Mouse (Mus musculus): Measurements from ENCODE around the gene Rtn4.
"Not testable (repeated sequence)": the region's sequence is repeated elsewhere in the genome, so short reads cannot be mapped to it uniquely, and the experiment has no call there.

The Rtn4 gene

DNA sequence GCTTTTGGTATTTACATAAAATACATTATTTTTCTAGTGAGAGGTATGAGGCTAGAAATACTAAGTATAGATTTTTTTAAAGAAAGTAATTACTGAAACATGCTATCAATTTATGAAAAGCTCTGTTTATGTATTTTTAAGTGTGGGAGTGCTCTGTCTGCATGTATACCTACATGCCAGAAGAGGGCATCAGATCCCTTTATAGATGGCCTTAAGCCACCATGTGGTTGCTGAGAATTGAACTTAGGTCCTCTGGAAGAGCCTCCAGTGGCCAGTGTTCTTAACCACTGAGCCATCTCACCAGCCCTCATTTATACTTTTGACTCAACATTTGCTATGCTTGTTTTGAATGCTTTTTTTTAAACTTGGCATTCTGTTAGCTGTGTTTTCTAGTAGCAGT is 16.8 kb downstream of the Rtn4 start:
- no peak for DNase-seq (ENCODE audit: low read depth in 1 of 2, low spot score in 2 of 2)

DNA sequence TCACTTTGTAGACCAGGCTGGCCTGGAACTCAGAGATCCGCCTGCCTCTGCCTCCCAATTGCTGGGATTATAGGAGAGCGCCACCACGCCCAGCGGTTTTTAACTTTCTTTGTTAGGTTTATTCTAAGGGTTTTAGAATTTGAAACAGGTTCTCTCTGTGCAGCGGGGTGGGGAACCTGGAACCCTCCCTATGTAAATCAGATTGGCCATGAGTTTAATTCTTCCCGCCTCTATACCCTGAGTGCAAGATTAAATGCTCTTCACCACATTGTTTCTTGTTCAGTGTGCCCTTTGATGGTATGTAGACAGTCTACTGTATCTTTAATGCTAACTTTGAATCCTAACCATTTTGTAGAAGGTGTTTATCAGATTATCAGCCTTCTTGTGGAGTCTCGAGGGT is 21.4 kb downstream of the Rtn4 start:
- no peak for DNase-seq (ENCODE audit: low read depth in 1 of 2, low spot score in 2 of 2)

DNA sequence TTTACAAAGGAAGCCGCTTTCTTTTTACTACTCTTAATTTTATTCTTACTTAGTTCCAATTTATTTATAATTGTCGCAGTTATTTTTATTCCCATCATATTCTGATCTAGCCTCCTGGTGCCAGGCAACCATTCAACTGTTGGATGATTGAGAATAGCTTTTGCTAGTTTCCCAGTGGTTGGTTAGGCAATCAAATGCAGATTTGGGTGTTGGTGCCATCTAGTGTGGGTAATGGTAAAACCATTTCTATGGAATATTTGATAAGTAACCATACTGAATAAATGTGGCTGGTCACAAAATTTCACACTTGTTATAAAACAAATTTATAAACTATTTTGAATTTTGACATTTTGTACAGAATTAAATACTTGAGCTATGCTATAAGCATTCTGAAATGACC is 22.0 kb downstream of the Rtn4 start:
- DNase-seq (ENCODE audit: low read depth in 1 of 2, low spot score in 2 of 2) = no peak

DNA sequence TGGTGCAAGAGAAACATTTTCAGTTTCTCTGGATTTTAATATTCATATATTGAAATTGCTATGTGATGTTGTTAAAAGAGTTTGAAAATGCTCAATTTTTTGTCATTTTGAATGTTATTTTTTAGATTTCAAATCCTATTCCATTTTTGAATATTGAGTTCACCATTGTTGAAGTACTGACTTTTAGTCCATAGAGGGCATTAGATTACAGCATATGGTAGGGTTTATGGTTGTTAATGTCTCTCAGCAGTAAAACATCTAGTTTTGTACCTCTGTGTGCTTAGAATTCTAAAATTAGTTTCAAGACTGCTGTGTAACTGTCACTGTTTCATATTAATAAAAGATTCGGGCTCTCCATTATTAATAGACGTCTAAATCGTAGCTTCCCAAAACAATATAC is 22.8 kb downstream of the Rtn4 start:
- no peak for DNase-seq (ENCODE audit: low read depth in 1 of 2, low spot score in 2 of 2)

DNA sequence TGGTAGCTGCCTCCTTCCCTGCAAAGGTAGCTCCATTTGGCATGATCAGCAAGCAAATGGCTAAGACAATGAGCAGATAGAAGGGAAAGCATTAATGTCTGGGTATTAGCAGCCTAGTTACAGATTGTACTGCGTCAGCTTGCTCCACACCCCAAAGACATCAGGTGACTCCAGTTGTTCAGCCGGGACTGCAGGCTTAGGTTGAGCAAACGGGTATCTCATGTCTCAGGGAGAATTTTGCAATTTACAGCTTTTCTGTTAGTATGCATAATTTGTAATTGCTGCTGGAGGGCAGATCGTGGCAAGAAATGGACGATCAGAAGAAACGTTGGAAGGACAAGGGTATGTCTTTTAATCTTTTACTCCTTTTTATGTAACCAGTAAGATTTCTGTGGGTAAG is 25.8 kb downstream of the Rtn4 start:
- no peak for DNase-seq (ENCODE audit: low read depth in 1 of 2, low spot score in 2 of 2)

DNA sequence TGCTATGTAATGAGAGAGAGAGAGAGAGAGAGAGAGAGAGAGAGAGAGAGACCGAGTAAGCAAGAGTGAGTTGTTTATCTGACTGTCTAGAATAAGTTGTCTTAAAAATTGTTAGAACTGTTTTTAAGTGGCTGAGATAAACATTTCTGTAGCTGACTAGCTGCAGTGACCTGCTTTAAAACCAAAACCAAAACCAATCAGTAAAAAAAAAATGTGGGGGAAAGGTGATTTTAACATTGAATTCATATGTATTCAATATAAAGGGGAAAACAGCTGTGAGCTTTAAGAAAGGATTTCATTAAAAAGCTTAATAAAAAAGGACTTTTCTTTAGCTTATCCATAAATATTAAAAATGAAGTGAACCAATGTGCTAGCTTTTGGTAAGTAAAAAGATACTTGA is 26.9 kb downstream of the Rtn4 start:
- DNase-seq (ENCODE audit: low read depth in 1 of 2, low spot score in 2 of 2) = no peak

DNA sequence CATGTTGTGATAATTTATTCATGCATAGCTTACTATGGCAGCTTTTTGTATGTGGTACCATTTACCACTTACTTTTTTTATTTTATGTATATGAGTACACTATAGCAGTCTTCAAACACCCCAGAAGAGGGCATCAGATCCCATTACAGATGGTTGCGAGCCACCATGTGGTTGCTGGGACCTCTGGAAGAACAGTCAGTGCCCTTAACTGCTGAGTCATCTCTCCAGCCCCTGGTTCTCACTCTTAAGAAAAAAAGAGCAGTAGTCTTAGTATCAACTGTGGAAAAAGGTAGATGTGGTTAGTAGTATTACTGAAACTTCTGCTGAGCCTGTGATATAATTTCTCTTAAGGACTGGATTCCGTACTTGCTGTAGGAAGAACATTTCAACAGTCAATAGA is 31.5 kb downstream of the Rtn4 start:
- DNase-seq (ENCODE audit: low read depth in 1 of 2, low spot score in 2 of 2) = no peak

DNA sequence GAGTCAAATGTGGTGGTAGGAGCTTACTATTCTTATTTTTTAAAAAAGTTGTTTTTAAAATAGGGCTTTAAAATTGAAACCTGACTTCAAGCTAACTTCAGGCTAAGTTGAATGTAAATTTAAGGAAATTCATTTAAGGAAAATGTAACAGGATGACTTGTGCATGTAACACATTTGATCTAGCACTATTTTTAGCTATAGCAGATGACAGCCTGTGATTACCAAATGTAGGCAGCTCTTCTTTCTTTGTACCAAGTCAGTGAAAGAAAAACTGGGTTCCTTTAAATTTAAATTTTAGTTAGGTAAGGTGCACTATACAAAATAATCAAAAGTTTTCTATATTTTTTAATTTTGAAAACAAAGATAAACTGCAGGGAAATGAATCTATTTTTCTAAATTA is 32.4 kb downstream of the Rtn4 start:
- no peak for DNase-seq (ENCODE audit: low read depth in 1 of 2, low spot score in 2 of 2)

DNA sequence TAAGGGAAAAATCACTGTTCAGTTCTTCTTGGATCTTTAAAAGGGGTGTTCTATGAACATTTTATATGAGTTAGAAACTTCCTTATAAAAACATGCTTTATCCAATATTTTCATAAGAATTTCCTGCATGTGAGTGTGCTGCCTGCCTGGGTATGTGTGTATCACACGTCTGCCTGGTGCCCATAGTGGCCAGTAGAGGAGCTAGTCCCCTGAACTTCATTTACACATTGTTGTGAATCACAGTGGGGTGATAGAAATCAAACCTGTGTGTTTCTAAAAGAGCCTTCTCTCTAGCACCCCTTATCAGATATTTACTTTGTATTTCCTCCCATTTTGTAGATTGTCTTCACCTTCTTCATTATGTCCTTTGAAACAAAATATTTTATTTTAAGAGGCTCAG is 32.9 kb downstream of the Rtn4 start:
- no peak for DNase-seq (ENCODE audit: low read depth in 1 of 2, low spot score in 2 of 2)

DNA sequence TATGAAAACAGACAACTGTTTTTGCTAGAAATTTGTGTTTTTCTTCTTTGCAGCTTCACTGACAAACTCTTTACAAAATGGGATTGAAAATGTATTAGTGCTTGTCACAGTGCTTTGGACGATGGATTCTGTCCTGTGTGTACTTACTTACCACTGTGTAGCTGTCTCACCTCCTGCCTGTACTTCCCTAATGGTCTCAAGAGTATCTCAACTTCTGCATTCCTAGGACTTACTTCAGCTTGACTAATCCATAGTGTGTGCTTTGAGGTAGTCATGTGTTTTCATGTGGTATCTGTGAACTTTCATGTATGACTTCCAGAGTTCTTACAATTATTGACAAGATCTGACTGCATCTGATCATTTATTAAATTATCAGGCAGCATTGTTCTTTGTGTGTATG is 35.2 kb downstream of the Rtn4 start:
- DNase-seq (ENCODE audit: low read depth in 1 of 2, low spot score in 2 of 2) = no peak

DNA sequence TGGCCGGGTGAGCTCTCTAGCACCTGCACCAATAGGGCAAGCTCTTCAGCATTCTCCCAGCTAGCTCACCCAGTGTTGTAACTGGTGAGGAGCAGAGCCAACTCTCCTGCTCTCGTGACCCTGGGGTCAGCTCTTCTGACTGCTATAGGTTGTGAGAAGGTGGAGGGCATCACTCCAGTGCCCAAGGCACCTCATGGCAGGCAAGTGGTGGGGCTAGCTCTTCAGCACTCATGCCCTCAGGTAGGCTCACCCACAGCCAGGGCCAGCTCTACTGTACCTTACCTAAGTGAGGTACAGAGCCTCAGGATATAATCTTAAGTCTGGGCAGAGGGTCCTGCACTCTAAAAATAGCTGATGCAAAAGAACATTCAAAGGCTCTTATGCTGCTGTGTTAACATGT is 47.0 kb downstream of the Rtn4 start:
- DNase-seq (ENCODE audit: low read depth in 1 of 2, low spot score in 2 of 2) = no peak

DNA sequence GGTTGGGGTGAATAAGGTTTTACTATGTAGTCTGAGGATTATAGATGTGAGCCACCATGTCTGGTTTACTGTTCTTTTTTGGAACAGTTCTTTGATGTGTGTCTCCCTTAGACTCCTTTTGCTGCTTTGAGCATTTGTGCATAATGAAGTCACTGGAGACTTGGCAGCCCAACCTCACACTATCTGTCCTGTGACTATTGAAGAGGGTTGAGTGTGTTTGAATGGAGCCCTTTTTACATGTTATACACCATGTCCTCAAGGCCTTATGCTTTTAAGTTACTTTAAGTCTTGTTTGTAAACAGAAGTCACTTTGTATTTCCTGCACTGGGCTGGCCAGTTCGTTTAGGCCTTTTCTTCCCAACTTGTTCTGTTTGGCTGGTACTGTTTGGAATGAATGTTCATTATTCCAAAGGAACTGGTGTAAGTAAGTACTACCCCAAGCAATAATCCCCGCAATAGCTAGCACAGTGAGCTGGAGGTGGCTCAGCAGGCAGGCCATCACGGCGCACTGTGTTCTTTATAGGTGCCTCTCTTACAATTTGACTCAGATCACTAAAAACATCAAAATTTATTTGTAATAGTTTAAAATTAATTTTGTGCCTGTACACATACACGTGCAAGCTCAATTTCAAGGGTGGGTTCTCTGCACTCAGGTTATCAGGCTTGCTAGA is 52.1 kb downstream of the Rtn4 start:
- DNase-seq (ENCODE audit: low read depth in 1 of 2, low spot score in 2 of 2) = no peak

DNA sequence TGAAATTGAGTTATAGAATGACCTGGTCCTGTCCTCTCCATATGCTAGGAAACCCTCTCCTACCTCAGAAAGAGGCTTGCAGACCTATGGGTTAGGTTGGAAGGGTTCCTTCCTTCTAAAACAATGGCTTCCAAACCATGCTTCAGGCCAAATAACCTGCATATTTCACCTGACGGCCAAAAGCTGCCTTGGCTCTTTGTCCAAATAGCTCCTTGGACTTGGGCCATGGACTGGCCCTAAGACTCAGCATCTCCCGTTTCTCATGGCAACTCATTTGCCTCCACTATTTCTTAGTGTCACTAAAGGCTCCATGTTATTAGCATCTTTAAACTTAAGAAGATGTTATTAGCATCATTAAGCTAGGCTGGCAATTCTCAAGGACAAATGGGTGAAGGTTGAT is 52.8 kb downstream of the Rtn4 start:
- DNase-seq (ENCODE audit: low read depth in 1 of 2, low spot score in 2 of 2) = no peak

DNA sequence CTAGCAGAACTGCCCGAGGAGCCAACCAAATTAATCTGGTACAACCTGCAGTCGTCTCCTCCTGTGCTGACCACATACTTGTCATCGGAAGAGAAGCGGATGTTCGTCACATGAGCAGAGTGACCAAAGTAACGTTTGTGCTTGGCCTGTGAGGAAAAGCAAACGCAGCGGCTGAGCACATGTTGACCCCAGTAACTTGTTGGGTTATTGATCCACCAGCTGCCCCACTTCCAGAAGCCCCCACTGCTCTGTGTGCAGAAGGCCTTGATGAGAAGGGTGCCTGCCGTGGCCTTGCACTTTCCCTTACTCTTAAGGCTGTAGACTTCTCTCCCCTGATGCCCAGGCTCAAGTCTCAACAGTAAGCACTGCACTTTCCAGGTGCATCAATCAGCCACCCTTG is 53.5 kb downstream of the Rtn4 start:
- no peak for DNase-seq (ENCODE audit: low read depth in 1 of 2, low spot score in 2 of 2)

DNA sequence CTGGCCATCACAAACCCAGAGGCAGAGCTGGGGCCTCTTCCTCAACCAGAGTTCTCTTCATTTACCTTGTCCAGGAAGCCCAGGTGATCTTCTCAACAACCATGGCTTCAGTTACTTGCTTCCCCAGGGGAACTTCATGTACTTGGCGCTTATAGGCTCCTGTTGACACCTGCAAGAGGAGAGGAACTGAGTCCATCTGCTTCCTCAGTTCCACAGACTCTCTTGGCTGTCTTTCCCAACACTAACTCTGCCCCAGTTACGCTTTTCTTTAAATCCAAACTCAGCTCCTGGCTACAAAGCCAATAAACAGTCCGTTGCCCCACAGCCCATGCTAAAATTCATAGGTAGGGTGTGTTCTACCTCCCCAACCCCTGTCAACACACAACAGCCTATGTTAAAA is 54.6 kb downstream of the Rtn4 start:
- DNase-seq (ENCODE audit: low read depth in 1 of 2, low spot score in 2 of 2) = no peak

DNA sequence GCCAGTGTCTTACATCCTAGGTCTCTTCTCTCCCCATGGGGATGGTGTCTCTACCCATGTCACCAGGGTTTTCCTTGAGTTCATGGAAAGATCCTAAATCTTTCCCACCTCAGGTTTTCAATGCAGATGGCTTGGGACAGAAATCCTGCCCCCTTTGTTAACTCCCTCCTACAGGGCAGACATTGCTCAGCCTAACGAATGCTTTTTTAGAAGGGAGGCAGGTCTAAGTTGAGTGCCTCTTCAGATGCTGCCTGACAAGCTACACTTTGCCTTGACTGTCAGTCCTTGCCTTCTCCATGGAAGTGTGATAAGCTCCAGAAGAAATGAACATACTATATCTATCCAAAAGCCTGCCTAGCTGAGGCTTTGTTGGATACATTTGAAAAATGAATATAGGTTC is 55.1 kb downstream of the Rtn4 start:
- no peak for DNase-seq (ENCODE audit: low read depth in 1 of 2, low spot score in 2 of 2)

DNA sequence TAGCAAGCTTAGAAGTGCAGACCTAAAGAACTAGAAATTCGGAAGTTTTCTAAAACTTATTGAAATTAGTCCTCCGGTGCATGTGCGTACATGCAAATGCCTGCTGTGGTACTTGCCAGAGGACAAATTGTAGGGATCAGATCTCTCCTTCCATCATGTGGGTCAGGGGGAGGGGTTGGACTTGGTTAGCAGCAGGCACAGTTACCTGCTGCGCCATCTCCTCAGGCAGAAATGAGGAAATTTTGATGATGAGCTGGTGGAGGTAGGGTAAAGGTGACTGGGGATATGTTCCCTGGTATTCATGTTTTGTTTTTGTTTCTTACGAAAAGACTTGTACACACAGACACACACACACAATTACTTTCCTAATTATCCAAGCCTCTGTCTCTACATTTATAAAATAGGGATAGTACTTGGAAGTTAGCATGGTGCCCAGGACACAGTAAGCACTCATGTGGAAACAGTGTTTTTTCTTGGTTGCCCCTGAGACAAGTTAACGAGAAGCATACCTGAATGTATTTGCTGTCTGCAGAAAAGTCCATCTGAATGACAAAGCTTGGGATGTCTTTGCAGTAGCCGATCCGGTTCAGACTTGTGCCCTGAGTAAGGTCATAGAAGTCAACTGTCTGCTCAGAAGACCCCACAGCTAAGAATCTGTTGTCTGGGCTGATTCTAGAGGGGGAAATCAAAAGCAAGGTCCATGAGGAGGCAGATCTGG is 56.2 kb downstream of the Rtn4 start:
- no peak for DNase-seq (ENCODE audit: low read depth in 1 of 2, low spot score in 2 of 2)

DNA sequence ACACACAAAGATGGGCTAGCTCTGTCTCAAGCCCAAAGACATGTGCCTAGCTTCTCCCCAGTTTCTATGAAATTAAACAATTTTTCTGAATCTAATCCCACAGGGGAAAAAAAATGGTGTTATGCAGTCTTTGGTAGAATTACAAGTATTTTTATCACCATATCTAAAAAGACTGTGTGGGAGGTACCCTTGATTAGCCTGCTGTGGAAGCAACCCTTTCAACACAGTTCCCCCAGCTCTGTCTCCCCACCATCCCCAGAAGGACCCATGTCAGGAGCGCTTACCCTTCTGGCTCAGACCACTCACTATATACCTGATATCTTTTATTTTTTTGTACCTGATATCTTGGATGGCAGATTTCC is 56.7 kb downstream of the Rtn4 start:
- DNase-seq (ENCODE audit: low read depth in 1 of 2, low spot score in 2 of 2) = no peak

DNA sequence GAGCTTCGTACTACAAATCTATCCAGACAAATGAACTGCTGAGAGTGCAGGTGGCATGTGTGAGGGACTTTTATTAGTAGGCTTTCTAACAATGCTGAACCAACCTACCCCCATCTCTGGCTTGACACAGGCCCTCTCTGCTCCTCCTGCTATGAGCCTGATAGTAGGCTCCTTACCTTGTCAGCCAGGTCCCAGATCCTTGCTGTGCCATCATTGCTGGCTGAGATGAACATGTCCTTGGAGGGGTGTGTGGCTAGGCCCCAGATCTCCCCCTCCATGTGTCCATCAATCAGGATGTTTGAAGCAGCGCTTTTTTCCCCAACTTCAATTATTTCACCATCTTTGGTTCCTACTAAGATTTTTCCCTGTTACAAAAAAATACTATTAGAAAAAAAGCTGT is 58.3 kb downstream of the Rtn4 start:
- no peak for DNase-seq (ENCODE audit: low read depth in 1 of 2, low spot score in 2 of 2)

DNA sequence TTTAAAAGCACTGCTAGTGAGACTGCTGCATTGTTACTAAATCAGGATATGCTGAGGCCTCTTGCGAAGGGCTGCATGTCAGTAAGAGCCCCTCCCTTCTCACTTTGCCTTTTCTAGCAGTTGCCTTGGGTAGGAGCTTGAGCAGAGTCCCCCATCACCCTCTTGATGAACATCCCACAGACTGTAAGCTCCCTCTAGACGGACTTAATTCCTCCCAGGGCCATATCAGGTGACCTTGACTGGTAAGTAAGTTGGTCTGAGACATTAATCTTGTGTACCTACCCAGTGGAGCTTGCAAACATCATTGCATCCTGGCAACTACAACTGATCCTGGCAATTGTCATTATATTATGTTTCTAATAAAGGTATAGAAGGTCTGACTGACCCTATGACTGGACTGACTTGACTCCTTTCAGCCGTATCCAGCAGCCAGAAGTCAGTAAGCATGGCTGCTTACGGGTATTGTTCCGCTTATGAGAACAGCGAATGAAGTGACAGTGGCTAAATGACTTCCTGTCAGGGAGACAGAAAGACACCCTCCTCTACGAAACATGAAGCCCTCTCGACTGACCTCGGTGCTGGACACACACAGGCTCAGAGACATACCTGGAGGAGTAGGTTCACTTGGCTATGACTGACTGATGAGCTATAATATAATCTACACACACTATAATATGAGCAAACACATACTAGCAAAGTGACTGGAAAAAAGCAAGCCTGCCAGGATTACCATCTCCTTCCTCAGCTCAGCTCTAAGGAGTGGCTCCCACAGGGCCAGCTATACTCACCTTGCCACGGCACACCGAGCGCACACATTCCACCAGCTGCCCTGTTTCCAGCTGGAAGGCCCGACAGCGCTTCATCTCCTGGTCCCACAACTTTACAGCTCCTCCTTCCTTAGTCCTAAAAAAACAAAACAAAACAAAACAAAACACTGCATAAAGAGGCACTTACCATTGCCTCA is 59.2 kb downstream of the Rtn4 start:
- no peak for DNase-seq (ENCODE audit: low read depth in 1 of 2, low spot score in 2 of 2)

DNA sequence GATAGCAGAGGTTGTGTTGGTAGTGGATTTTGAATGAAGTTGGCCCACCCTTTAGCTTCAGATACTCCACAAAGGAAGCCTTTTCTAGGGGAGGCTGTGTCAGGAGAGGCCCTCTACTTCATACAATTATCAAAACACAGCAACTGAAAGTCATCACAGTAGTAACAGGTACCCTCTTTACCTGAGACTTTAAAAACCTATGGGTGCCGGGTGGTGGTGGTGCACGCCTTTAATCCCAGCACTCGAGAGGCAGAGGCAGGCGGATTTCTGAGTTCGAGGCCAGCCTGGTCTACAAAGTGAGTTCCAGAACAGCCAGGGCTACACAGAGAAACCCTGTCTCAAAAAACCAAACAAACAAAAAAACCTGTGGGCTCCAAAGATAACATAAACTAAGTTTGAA is 63.3 kb downstream of the Rtn4 start:
- DNase-seq (ENCODE audit: low read depth in 1 of 2, low spot score in 2 of 2) = not testable (repeated sequence)

DNA sequence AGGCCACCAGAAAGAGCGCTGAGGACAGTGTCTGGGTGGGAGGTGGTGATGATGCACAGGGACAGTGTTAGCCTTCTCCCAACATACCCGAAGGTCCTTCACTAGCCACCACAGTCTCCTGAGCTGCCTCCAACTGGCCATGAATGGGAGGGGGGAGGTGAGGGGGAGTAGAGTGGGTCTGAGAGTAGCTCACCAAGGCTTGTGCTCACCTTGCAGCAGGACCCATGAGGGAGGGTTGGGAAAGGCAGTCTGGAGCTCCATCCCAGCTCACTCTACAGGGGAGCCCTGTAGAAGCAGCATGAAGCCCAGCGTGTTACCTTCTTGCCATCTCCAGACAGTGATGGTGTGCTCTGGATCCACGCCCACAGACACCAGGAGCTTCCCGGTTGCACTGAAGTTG is 65.9 kb downstream of the Rtn4 start:
- no peak for DNase-seq (ENCODE audit: low read depth in 1 of 2, low spot score in 2 of 2)

Measured in monocyte, adult 2 months (primary cell).